Mouse (Mus musculus) megakaryocyte, embryonic 14.5 days (primary cell): ENCODE data around the gene Stat5b.

Source experiments
- FLI1 ChIP-seq: IDR thresholded peaks from 2 replicates; pipeline ENCODE4 v1.6.1; 2012; ENCODE audit warnings: low read length, inconsistent platforms, mixed read lengths
- GATA1 ChIP-seq: IDR thresholded peaks from 3 replicates; pipeline ENCODE4 v1.6.1; 2012; ENCODE audit warnings: mixed read lengths, low read length, inconsistent platforms, borderline replicate concordance

GRCm38 (mm10) chr11:100754021-100754692, 96.4 kb downstream of the Stat5b start:
- no peak for TF ChIP-seq GATA1
- no peak for TF ChIP-seq FLI1
